Mouse (Mus musculus) kidney, embryonic 14.5 days (tissue): ENCODE measurements at regions not wholly inside any gene's neighbourhood (a gene's known extent, or its start where the extent isn't known, plus 50 kb on each side); places are given as distances from the start of the nearest gene placed in this dataset.

ENCODE experiments used
- ATAC-seq: fragments of 200-750 bp; cut with Nextera tagmentation; 2 replicates; pipeline ENCODE4 v1.8.0; 2017; ENCODE audit warnings: moderate number of reproducible peaks, mild to moderate bottlenecking, moderate TSS enrichment, moderate library complexity; ENCODE audit not compliant: low FRiP score, low TSS enrichment
- H3K27ac ChIP-seq: fragments of 300-500 bp; sonication (generic); 2 replicates; pipeline ENCODE4 v1.5.1; 2014; ENCODE audit warnings: low read depth, mild to moderate bottlenecking, low read length, moderate library complexity, mixed read lengths
- H3K27me3 ChIP-seq: fragments of 300-500 bp; sonication (generic); 2 replicates; pipeline ENCODE4 v1.6.1; 2014; ENCODE audit warnings: mild to moderate bottlenecking, low read length; ENCODE audit not compliant: control insufficient read depth, insufficient read depth
- H3K36me3 ChIP-seq: fragments of 300-500 bp; sonication (generic); 2 replicates; pipeline ENCODE4 v1.6.1; 2014; ENCODE audit warnings: low read length, mixed read lengths; ENCODE audit not compliant: control insufficient read depth, insufficient read depth
- H3K4me1 ChIP-seq: fragments of 300-500 bp; sonication (generic); 2 replicates; pipeline ENCODE4 v1.6.1; 2014; ENCODE audit warnings: low read length, mixed read lengths; ENCODE audit not compliant: control insufficient read depth, insufficient read depth
- H3K4me2 ChIP-seq: fragments of 300-500 bp; sonication (generic); replicated peaks from 2 replicates; pipeline ENCODE4 v1.6.1; 2014; ENCODE audit warnings: low read depth, mild to moderate bottlenecking, low read length
- H3K4me3 ChIP-seq: fragments of 300-500 bp; sonication (generic); 2 replicates; pipeline ENCODE4 v1.5.1; 2014; ENCODE audit warnings: mild to moderate bottlenecking, low read length
- H3K9ac ChIP-seq: fragments of 300-500 bp; sonication (generic); 2 replicates; pipeline ENCODE4 v1.6.1; 2014; ENCODE audit warnings: low read depth, mild to moderate bottlenecking, low read length, moderate library complexity
- H3K9me3 ChIP-seq: fragments of 300-500 bp; sonication (generic); 2 replicates; pipeline ENCODE4 v1.6.1; 2016; ENCODE audit warnings: low read length; ENCODE audit not compliant: control insufficient read depth
- WGBS: fragments of 180-500 bp; shearing (Covaris S2); extraction: QIAGEN DNeasy Blood & Tissue Kit; methylation state at CpG from one replicate; pipeline ENCODE4 v1.1.7; 2014; 5-methylcytosine and 5-hydroxymethylcytosine counted together

GRCm38 (mm10) chr14:16897747-16898544 lies 79.0 kb upstream of the Rarb start:
- Histone ChIP-seq H3K4me1 (0 out of 2 replicates have a peak, but pooled peaks cover 9% of the 10 kb centered on the region), H3K36me3 (no peaks in the 10 kb centered on the region), H3K4me2 (no peak overlapping the region), H3K9me3 (no peaks in the 10 kb centered on the region), H3K9ac (no peak overlapping the region), H3K4me3 (no peak overlapping the region), H3K27me3 (no peaks in the 10 kb centered on the region), H3K27ac (no peak overlapping the region; the same call in 1 of the 2 replicates)
- 18% methylated on average over 3 of the region's 3 CpGs for WGBS
- peak; percentile 85; the same call in 1 of the 2 replicates for ATAC-seq

GRCm38 (mm10) chr14:16896974-16897373 lies 78.0 kb upstream of the Rarb start:
- no peak for ATAC-seq
- H3K9me3 ChIP-seq = no peaks in the 10 kb centered on the region
- no peak overlapping the region for H3K27ac ChIP-seq
- no peak overlapping the region for H3K9ac ChIP-seq
- no peak overlapping the region for H3K4me3 ChIP-seq
- H3K4me2 ChIP-seq = no peak overlapping the region
- no peaks in the 10 kb centered on the region for H3K27me3 ChIP-seq
- 79% methylated on average over 3 of the region's 3 CpGs for WGBS
- H3K36me3 ChIP-seq = no peaks in the 10 kb centered on the region
- H3K4me1 ChIP-seq = 0 out of 2 replicates have a peak, but pooled peaks cover 9% of the 10 kb centered on the region

DNA sequence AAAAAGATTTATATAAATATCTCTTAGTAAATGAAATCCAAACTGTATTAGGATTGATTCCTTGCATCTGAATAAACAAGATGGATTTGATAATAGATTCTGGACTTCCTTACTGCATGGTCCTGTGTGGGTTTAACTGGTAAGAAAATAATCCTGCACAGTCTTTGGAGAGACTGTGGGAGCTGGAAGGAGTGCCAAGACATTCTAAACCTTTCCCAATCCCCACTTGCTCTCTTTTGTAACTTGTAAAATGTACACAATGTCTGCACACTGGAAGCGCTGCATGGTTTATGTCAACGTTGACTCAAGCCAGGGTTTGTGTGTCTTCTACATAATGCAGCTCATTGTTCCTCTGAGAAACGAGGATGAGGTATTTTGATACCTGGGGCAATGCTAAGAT lies 62.3 kb upstream of the Rarb start:
- no peak overlapping the region for H3K4me3 ChIP-seq
- no peaks in the 10 kb centered on the region for H3K9me3 ChIP-seq
- H3K27me3 ChIP-seq = no peaks in the 10 kb centered on the region
- no peaks in the 10 kb centered on the region for H3K36me3 ChIP-seq
- WGBS = 53% methylated on average over 3 of the region's 3 CpGs
- no peak for ATAC-seq
- no peak overlapping the region for H3K27ac ChIP-seq
- H3K4me2 ChIP-seq = no peak overlapping the region
- H3K4me1 ChIP-seq = no peaks in the 10 kb centered on the region
- no peak overlapping the region for H3K9ac ChIP-seq

DNA sequence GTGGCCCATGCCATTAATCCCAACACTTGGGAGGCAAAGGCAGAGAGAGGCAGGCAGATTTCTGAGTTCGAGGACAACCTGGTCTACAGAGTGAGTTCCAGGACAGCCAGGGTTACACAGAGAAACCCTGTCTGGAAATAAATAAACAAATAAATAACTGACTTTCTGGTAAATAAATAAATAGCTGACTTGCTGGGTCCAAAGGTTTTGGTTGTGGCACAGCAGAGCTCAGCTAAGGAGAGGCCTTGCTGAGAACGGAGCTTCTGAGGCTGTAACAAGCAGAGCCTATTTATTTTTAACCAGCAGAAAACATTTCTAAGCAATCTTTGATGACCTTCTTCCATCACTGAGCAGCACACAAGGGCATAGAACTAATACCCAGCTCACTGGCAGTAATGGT lies 50.3 kb upstream of the Rarb start:
- H3K36me3 ChIP-seq = no peaks in the 10 kb centered on the region
- H3K27me3 ChIP-seq = no peaks in the 10 kb centered on the region
- H3K9ac ChIP-seq = no peak overlapping the region
- no peak overlapping the region for H3K4me2 ChIP-seq
- H3K4me1 ChIP-seq = no peaks in the 10 kb centered on the region
- 96% methylated on average over 2 of the region's 2 CpGs for WGBS
- no peaks in the 10 kb centered on the region for H3K9me3 ChIP-seq
- H3K4me3 ChIP-seq = no peak overlapping the region
- no peak for ATAC-seq
- H3K27ac ChIP-seq = no peak overlapping the region
